Mouse (Mus musculus) T-helper 2 cell (primary cell): ENCODE results near the gene Setd1b.
"Not testable (repeated sequence)": the region's sequence is repeated elsewhere in the genome, so short reads cannot be mapped to it uniquely, and the experiment has no call there.

Source experiments
- in situ Hi-C: fragments of 300-600 bp; cut with MboI, MseI; formaldehyde crosslinking; loops from one replicate; pipeline ENCODE4 v1.15.1; 2025; ENCODE audit warnings: high pct_unique_total_duplicates

The Setd1b gene

GRCm38 (mm10) chr5:123192606-123193150 is 50.7 kb downstream of the Setd1b start:
- in situ Hi-C loops, result no loop called here

DNA sequence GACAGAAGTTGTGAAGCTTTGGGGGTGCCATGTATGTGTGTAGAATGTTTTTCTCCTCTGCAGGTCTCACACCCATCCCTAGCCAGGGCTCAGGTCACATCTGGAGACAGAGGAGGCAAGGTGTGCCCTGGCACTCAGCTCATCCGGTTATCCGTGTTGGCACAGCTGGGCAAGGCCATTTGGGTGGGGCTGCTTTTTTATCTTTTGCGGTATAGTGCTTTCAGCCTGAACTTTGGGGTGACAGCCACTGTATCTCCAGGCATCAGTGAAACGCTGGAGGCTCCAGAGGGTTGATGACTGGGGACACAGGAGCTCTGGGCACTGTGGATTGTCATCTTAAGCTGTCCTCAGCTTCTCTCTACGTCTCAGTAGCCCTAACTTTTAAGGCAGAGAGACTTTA is 51.4 kb downstream of the Setd1b start:
- in situ Hi-C loops, result no loop called here

DNA sequence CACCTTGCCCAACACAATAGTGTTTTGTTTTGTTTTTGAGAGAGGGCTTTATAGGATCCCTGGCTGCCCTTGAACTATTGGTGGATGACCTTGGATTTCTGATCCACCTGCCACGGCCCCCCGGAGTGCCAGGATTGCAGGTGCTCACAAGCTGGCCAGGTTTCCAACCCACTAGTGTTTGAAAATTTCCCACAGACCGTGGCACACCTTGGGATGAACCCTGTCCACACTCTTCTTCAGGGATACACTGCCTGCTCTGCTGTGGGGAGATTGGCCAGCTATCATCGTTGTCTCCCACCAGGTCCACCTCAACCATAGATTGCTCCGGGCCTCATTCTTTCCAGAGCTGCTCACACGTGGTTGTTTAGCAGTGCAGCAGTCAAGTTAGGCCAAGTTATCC is 52.9 kb downstream of the Setd1b start:
- in situ Hi-C loops, result no loop called here

GRCm38 (mm10) chr5:123195500-123196000 is 53.6 kb downstream of the Setd1b start:
- in situ Hi-C loops, result no loop called here

DNA sequence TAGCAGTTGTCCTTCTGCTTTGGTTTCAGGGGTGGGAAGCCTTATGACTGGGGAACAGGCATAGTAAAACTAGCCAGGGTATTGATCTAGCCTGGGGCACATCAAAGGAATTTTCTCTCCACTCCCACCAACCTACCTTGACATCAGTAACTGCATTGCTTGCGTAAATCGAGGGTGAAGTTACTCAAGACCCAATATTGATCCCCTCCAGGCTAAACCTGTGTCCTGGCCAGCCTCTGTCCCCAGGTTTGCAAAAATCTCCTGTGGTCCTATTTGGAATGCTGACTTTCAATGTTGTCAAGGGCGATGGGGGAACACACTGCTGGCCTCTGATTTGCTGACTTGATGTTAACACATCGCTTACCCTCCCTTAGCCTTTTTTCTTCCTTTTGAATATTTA is 54.8 kb downstream of the Setd1b start:
- in situ Hi-C loops, result no loop called here

GRCm38 (mm10) chr5:123198523-123198922 is 56.5 kb downstream of the Setd1b start:
- in situ Hi-C loops, result no loop called here

DNA sequence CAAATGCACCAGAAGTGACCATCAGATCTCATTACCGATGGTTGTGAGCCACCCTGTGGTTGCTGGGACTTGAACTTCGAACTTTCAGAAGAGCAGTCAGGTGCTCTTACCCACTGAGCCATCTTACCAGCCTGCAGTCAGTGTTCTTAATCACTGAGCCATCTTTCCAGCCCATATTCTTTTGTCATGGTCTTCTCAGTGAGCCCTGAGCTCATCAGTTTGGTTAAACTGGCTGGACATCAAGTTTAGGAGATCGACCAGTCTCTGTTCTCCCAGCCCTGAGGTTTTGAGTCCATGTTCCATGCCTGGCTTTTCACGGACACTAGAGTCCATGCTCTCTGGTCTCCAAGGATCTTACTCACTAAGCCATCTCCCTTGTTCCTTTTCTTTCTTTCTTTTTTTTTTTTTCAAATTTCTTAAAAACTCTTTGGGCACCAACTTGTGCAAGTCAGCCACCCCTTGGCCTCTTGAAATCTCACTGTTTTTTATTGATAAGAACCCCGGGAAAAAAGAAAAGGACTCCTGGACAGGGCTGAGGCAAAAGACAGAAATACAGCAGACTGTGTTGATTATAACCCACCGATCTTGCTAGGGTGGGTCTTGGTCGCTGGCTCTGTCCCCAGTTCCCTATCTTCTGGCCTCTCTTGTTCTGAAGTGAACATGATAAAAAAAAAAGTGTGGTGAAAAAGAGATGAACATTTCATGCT is 59.0 kb downstream of the Setd1b start:
- in situ Hi-C loops, result not testable (repeated sequence)

- in situ Hi-C loops, result no loop called here
Measured at GRCm38 (mm10) chr5:123201523-123201892, 59.5 kb downstream of the Setd1b start.

DNA sequence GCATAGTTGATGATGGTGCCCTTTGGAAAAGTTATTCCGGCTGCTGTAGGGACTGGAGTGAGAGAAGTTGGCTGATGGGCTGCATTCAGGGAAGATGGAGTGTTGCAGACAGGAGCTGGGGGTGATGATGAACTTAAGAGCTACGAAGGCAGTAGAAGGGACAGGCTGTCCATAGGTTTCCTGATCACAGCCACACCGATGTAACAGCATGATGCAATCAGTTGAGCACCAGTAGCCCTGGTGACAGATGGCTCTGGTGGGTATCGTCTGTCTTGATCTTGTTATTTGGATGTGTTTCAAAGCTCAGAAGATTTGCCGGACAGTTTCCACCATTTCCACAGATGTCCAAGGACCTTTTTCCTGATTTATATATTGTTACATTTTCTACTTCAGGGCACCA is 60.0 kb downstream of the Setd1b start:
- in situ Hi-C loops, result no loop called here

GRCm38 (mm10) chr5:123202771-123203170 is 60.8 kb downstream of the Setd1b start:
- in situ Hi-C loops, result not testable (repeated sequence)

- in situ Hi-C loops, result not testable (repeated sequence)
Measured at GRCm38 (mm10) chr5:123203591-123203990, 61.6 kb downstream of the Setd1b start.
